Mouse (Mus musculus) gastrocnemius, adult 18-20 months (tissue): ENCODE data around the gene Sgsh. TPM values are rescaled to one million over a fixed set of nuclear protein-coding genes. Genes with fewer than 3 reads are reported as not detected.

ENCODE experiments used
- DNase-seq: peaks from one replicate; pipeline ENCODE4 v3.0.0; 2021; ENCODE audit warnings: low spot score
- microRNA-seq: library from miRNA; unstranded; fragments of <30 nt; microRNA quantifications from one replicate; pipeline ENCODE4 v1.2.0, GENCODE M21; 2021
- total RNA-seq, 2 experiments: library from RNA; stranded (reverse); gene quantifications; 2 replicates each; pipeline ENCODE4 v1.2.3; 2021

The Sgsh gene
- total RNA-seq, 2 experiments from 2014 or later = 3.3 to 3.4 TPM

- DNase-seq = no peak
These were observed 47.4 kb downstream of the Sgsh start for GRCm38 (mm10) chr11:119307916-119308315.

- no peak for DNase-seq
These were observed 47.8 kb downstream of the Sgsh start, which contains the start of gene Card14 for GRCm38 (mm10) chr11:119307658-119307867. Card14 (plus strand) TSS chr11:119307768.

GRCm38 (mm10) chr11:119306762-119307657, 48.3 kb downstream of the Sgsh start:
- peak; percentile 21 for DNase-seq

GRCm38 (mm10) chr11:119304904-119305712, 50.2 kb downstream of the Sgsh start:
- peak; percentile 41 for DNase-seq

GRCm38 (mm10) chr11:119300986-119301385, 54.4 kb downstream of the Sgsh start:
- DNase-seq = no peak

- DNase-seq = no peak
These were observed 54.9 kb downstream of the Sgsh start for GRCm38 (mm10) chr11:119300246-119300935.

- DNase-seq = peak; percentile 95
These were observed 55.7 kb downstream of the Sgsh start, which contains the start of gene Eif4a3 for GRCm38 (mm10) chr11:119299391-119300245. Eif4a3 (minus strand) TSS chr11:119300089.

- DNase-seq = no peak
These were observed 56.4 kb downstream of the Sgsh start for GRCm38 (mm10) chr11:119298917-119299316.

- no peak for DNase-seq
These were observed 57.3 kb downstream of the Sgsh start for GRCm38 (mm10) chr11:119297996-119298395.

Small RNA genes within 50 kb of the gene (microRNA-seq; reads per million reads assigned to microRNA genes)
- not detected for gene Mir1932

Other genes starting within 250 kb of the Sgsh start
- gene Tbc1d16, start 127.0 kb downstream of the Sgsh start, total RNA-seq = 10 to 100 TPM; 29.7 to 29.9 TPM
- gene Ccdc40, start 127.0 kb downstream of the Sgsh start, total RNA-seq = under 1 TPM in 1 of 2 experiments, not detected in 1; 0.26 TPM
- 100 to 1,000 TPM; 174 to 191 TPM for gene Gaa, start 87.6 kb downstream of the Sgsh start, total RNA-seq
- 10 to 100 TPM; 32.2 to 43.5 TPM for gene Eif4a3, start 55.4 kb downstream of the Sgsh start, total RNA-seq
- under 1 TPM; 0.21 to 0.34 TPM for gene Card14, start 47.8 kb downstream of the Sgsh start, total RNA-seq
- gene Slc26a11, start within 50 bp of the Sgsh start, total RNA-seq = 1 to 10 TPM; 2.4 to 2.8 TPM
- gene Rnf213, start 37.6 kb upstream of the Sgsh start, total RNA-seq = 1 to 10 TPM; 5.7 to 6.6 TPM
- 1 to 10 TPM; 4.4 to 5.7 TPM for gene Endov, start 135.8 kb upstream of the Sgsh start, total RNA-seq
- under 1 TPM; 0.05 TPM for gene Nptx1, start 192.2 kb upstream of the Sgsh start, total RNA-seq
- gene Rptor, start 247.4 kb upstream of the Sgsh start, total RNA-seq = 10 to 100 TPM; 23.3 to 28.1 TPM